In the genomic region with DNA sequence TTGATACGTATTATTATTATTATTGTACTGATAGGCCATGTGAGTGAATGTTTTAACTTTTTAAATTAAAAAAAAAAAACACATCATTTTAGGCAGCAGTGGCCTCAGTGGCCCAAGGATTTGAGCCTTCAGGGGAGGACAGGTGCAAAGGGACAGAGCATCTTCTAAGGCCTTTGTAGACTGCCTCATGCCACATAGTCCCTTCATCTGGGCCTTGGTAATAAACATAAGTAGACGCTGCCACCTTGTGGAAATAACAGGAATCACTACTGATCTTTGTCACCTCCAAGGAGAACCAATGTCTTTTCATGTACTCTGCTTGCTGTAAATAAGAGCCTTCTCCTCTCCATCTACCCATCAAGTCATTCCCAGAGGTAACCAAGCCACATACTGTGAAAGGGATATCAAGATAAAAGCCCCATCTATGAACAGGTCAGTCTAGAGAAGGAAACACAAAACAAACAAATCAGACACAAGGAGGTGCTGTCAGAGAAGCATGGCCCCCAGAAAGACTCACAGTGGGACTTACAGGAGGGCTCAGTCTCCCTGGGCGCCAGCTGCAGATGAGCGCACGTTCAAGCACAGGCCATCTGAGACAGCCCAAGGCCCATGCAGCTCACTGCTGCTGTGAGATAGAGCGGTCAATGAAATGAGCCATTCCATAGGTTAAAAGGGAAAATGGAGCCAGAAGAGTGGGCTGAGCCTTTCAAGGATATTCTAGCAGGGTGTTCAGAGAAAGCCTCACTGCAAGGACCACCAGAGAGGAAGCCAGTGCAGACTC, we compare ENCODE assay signal across 10 mouse cellular contexts. TPM values are rescaled to one million over a fixed set of nuclear protein-coding genes. Genes with fewer than 3 reads are reported as not detected.
DNase-seq lines count a peak whose midpoint lies in the region; ATAC-seq and TF ChIP-seq lines count a peak whose summit lies in the region.
"Had no signal": no experiment of that assay in that cellular context is flagged by ENCODE, and none has a peak within 500 bp of the region (broad histone marks: within the 10 kb centered on the region; RNA-seq: fewer than 3 reads in every experiment).

No protein-coding gene starts in this region.

- peak; percentile 89 for TF ChIP-seq CTCF in layer of hippocampus, adult 2 months (conservative IDR thresholded peaks at IDR 0.05)

- H3K36me3 ChIP-seq in midbrain, embryonic 15.5 days (replicated peaks): no peaks in the 10 kb centered on the region
- H3K36me3 ChIP-seq: stomach, embryonic 15.5 days had no signal

- no peak overlapping the region for H3K27ac ChIP-seq in layer of hippocampus, adult 2 months
- H3K27ac ChIP-seq in midbrain, embryonic 15.5 days: no peak overlapping the region
- H3K27ac ChIP-seq: stomach, embryonic 15.5 days had no signal

- H3K4me1 ChIP-seq in midbrain, embryonic 15.5 days: no peaks in the 10 kb centered on the region
- H3K4me1 ChIP-seq: stomach, embryonic 15.5 days had no signal

- peak; percentile 62 for DNase-seq in gastrocnemius, adult 18-20 months (ENCODE audit: low spot score)
- no peak for DNase-seq in gastrocnemius, adult 8-10 months (ENCODE audit: low spot score in 2 of 2)
- peak; percentile 66 for DNase-seq in 416B (ENCODE audit: low read depth)
- peak; percentile 11 for DNase-seq in cerebellum, adult 11-12 months
- peak; percentile 56 for DNase-seq in forelimb bud, embryonic 11.5 days (ENCODE audit: low read depth, low spot score)
- DNase-seq in layer of hippocampus, adult 2 months (ENCODE audit: low spot score in 2 of 2): peak; percentile 46 to 64
- DNase-seq in spleen, adult 12 weeks (ENCODE audit: low spot score): no peak

- ATAC-seq in midbrain, embryonic 15.5 days (replicated peaks): peak; percentile 89

- H3K27me3 ChIP-seq in midbrain, embryonic 15.5 days (replicated peaks): no peaks in the 10 kb centered on the region
- H3K27me3 ChIP-seq: stomach, embryonic 15.5 days had no signal

- 57% methylated on average over 6 of the region's 6 CpGs for WGBS in midbrain, embryonic 15.5 days

- H3K9ac ChIP-seq in midbrain, embryonic 15.5 days: no peak overlapping the region
- H3K9ac ChIP-seq: stomach, embryonic 15.5 days had no signal

- no peaks in the 10 kb centered on the region for H3K9me3 ChIP-seq in midbrain, embryonic 15.5 days
- H3K9me3 ChIP-seq: stomach, embryonic 15.5 days had no signal

- no peak overlapping the region for H3K4me3 ChIP-seq in layer of hippocampus, adult 2 months
- no peak overlapping the region for H3K4me3 ChIP-seq in midbrain, embryonic 15.5 days
- H3K4me3 ChIP-seq: stomach, embryonic 15.5 days had no signal

- no peak overlapping the region for H3K4me2 ChIP-seq in midbrain, embryonic 15.5 days
- H3K4me2 ChIP-seq: stomach, embryonic 15.5 days had no signal

RNA-seq across cellular contexts. Expression of gene Glb1l2, which starts 30.0 kb away (rescaled TPM):
- total RNA-seq in gastrocnemius, adult 18-20 months (2021): 1 to 10 TPM; 3.1 to 4.6 TPM
- 1 to 10 TPM in 3 of 4 experiments, under 1 TPM in 1; 0.90 to 4.0 (median 2.9) TPM for total RNA-seq in gastrocnemius, adult 8-10 months (2022)
- total RNA-seq in layer of hippocampus, adult 2 months (2021): under 1 TPM; 0.49 to 0.69 TPM
- polyA plus RNA-seq in midbrain, embryonic 15.5 days (2015; fragmentation: Nextera tagmentation; extraction: Ambion mirVana): 2.0 and 2.9 TPM in 2 replicates

RNA-seq across cellular contexts. Expression of gene B3gat1, which starts 42.8 kb away (rescaled TPM):
- total RNA-seq in gastrocnemius, adult 18-20 months (2021): 1 to 10 TPM in 1 of 2 experiments, under 1 TPM in 1; 0.09 to 1.3 TPM
- 1 to 10 TPM in 2 of 4 experiments, under 1 TPM in 2; 0.35 to 3.1 (median 1.3) TPM for total RNA-seq in gastrocnemius, adult 8-10 months (2022)
- total RNA-seq in layer of hippocampus, adult 2 months (2021): 100 to 1,000 TPM; 254 to 273 TPM
- 44.6 and 45.7 TPM in 2 replicates for polyA plus RNA-seq in midbrain, embryonic 15.5 days (2015; fragmentation: Nextera tagmentation; extraction: Ambion mirVana)
- total RNA-seq: heart, postnatal 14 days had no signal

Comparison
In these comparisons a context has a peak if more than half of its experiments do, and no peak if none do; other contexts are left out.
1. DNase-seq: peak in gastrocnemius, adult 18-20 months (single experiment), 416B (single experiment), cerebellum, adult 11-12 months (single experiment), forelimb bud, embryonic 11.5 days (single experiment) and layer of hippocampus, adult 2 months (2 of 2); none in gastrocnemius, adult 8-10 months (0 of 2) and spleen, adult 12 weeks (single experiment).
2. RNA of gene B3gat1, which starts 42.8 kb away (total RNA-seq): 254 to 273 TPM in layer of hippocampus, adult 2 months; 0.35 to 3.1 TPM in gastrocnemius, adult 8-10 months and 0.09 to 1.3 TPM in gastrocnemius, adult 18-20 months; every median in the first group is over 10 times any median in the second.